Comparison of ENCODE assay signal across 8 mouse cellular contexts in genomic region chr1:128591721-128592210, GRCm38 (mm10). TPM values are rescaled to one million over a fixed set of nuclear protein-coding genes. Genes with fewer than 3 reads are reported as not detected.
A peak's percentile ranks its signal among the peaks of the same experiment; 100 is the strongest.
DNase-seq lines count a peak whose midpoint lies in the region; ATAC-seq and TF ChIP-seq lines count a peak whose summit lies in the region.

No protein-coding gene starts in this region.

- no peak for TF ChIP-seq CTCF in stomach, postnatal 0 days (IDR thresholded peaks at IDR 0.05; ENCODE audit: low read depth)

- DNase-seq in adrenal gland, postnatal 25 days, result peak; percentile 24
- DNase-seq in adrenal gland, postnatal 4 days (ENCODE audit: low spot score in 2 of 2), result no peak
- peak; percentile 21 for DNase-seq in urinary bladder, adult 2 months (ENCODE audit: low spot score)
- no peak for DNase-seq in urinary bladder, adult 18-20 months (ENCODE audit: low spot score in 2 of 2)
- DNase-seq in lung, postnatal 14 days, result peak; percentile 44
- DNase-seq in stomach, postnatal 0 days (ENCODE audit: low spot score), result peak; percentile 55
- no peak for DNase-seq in cerebellum, adult 8-10 months

- no peak for TF ChIP-seq EP300 in stomach, postnatal 0 days (optimal IDR thresholded peaks at IDR 0.05)

- no peaks in the 10 kb centered on the region for H3K9me3 ChIP-seq in hindbrain, embryonic 16.5 days (ENCODE audit: control insufficient read depth, low read length)
- no peaks in the 10 kb centered on the region for H3K9me3 ChIP-seq in stomach, postnatal 0 days (ENCODE audit: control insufficient read depth, low read length)

- 0 out of 2 replicates have a peak, but pooled peaks cover 5% of the 10 kb centered on the region for H3K27me3 ChIP-seq in hindbrain, embryonic 16.5 days (replicated peaks; ENCODE audit: control insufficient read depth, insufficient read depth, low read length)
- no peaks in the 10 kb centered on the region for H3K27me3 ChIP-seq in stomach, postnatal 0 days (ENCODE audit: control insufficient read depth, insufficient read depth, low read length)

- peak overlapping the region; percentile 68 for H3K9ac ChIP-seq in hindbrain, embryonic 16.5 days (ENCODE audit: low read depth, low read length)
- peak overlapping the region; percentile 54 for H3K9ac ChIP-seq in stomach, postnatal 0 days (ENCODE audit: low read length)

- peak overlapping the region; percentile 65 for H3K4me3 ChIP-seq in hindbrain, embryonic 16.5 days (ENCODE audit: low read length)
- peak overlapping the region; percentile 59 for H3K4me3 ChIP-seq in stomach, postnatal 0 days (ENCODE audit: low read depth, low read length)

- H3K36me3 ChIP-seq in hindbrain, embryonic 16.5 days (ENCODE audit: control insufficient read depth, insufficient read depth, low read length), result no peaks in the 10 kb centered on the region
- H3K36me3 ChIP-seq in stomach, postnatal 0 days (ENCODE audit: control insufficient read depth, insufficient read depth, low read length), result no peaks in the 10 kb centered on the region

- H3K4me1 ChIP-seq in hindbrain, embryonic 16.5 days (ENCODE audit: control insufficient read depth, insufficient read depth, low read depth, low read length), result peaks cover 33% of the 10 kb centered on the region
- H3K4me1 ChIP-seq in stomach, postnatal 0 days (replicated peaks; ENCODE audit: control insufficient read depth, insufficient read depth), result no peaks in the 10 kb centered on the region; the same call in 1 of the 2 replicates

- under 1% methylated on average over 20 of the region's 20 CpGs for WGBS in hindbrain, embryonic 16.5 days
- WGBS in stomach, postnatal 0 days, result 1% methylated on average over 20 of the region's 20 CpGs

- peak overlapping the region; percentile 75 for H3K27ac ChIP-seq in hindbrain, embryonic 16.5 days (ENCODE audit: low read depth, low read length)
- 0 out of 2 replicates have a peak overlapping the region, but pooled peaks have one; percentile 18 for H3K27ac ChIP-seq in stomach, postnatal 0 days (replicated peaks)

- peak overlapping the region; percentile 94 for H3K4me2 ChIP-seq in hindbrain, embryonic 16.5 days (ENCODE audit: low read length)
- H3K4me2 ChIP-seq in stomach, postnatal 0 days (replicated peaks; ENCODE audit: low read depth), result peak overlapping the region; percentile 88

- no peak; the same call in 1 of the 2 replicates for ATAC-seq in hindbrain, embryonic 16.5 days
- ATAC-seq in stomach, postnatal 0 days (ENCODE audit: low FRiP score, low TSS enrichment), result peak; percentile 21

RNA-seq across cellular contexts. Expression of gene Cxcr4, which starts 0.3 kb away (rescaled TPM):
- total RNA-seq in adrenal gland, postnatal 25 days (2021), result 11.4 and 14.2 TPM in 2 replicates
- total RNA-seq in adrenal gland, postnatal 4 days (2021), result 10 to 100 TPM; 35.9 to 37.7 TPM
- 8.7 and 9.1 TPM in 2 replicates for polyA plus RNA-seq in urinary bladder, adult 2 months (2012; rRNA removed)
- polyA plus RNA-seq in hindbrain, embryonic 16.5 days (2015; fragmentation: Nextera tagmentation; extraction: Ambion mirVana), result 5.9 and 8.2 TPM in 2 replicates
- 1.6 and 2.0 TPM in 2 replicates for polyA plus RNA-seq in stomach, postnatal 0 days (2015; fragmentation: Nextera tagmentation; extraction: Ambion mirVana)

Comparison
In these comparisons a context has a peak if more than half of its experiments do, and no peak if none do; other contexts are left out.
1. DNase-seq: peak in adrenal gland, postnatal 25 days (single experiment), urinary bladder, adult 2 months (single experiment), lung, postnatal 14 days (single experiment) and stomach, postnatal 0 days (single experiment); none in adrenal gland, postnatal 4 days (0 of 2), urinary bladder, adult 18-20 months (0 of 2) and cerebellum, adult 8-10 months (single experiment).